Mouse (Mus musculus): Measurements from ENCODE around the gene Il12rb1. TPM values are rescaled to one million over a fixed set of nuclear protein-coding genes. Genes with fewer than 3 reads are reported as not detected.

Il12rb1 gene
- total RNA-seq, 2 experiments from 2014 or later: not detected

DNA sequence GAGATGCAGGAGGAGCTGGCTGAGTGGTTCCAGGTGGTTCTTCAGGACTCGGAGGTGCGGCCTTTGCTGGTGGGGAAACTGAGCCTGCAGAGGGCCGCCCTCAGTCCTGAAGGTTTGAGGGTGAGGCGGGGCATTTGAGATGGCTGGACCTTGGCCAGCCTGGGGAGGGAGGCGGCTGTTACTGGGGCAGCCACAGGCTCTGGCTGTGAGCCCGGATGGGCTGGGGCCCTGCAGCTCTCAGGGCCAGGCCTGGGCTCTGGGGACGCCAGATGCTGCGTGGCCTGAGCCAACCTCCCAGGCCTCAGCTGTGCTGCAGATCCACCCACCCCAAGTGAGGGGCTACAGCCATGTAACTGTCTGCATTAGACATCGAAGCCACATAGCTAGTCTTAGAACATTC lies 34.4 kb upstream of the Il12rb1 start:
- peak; percentile 94 for DNase-seq

DNA sequence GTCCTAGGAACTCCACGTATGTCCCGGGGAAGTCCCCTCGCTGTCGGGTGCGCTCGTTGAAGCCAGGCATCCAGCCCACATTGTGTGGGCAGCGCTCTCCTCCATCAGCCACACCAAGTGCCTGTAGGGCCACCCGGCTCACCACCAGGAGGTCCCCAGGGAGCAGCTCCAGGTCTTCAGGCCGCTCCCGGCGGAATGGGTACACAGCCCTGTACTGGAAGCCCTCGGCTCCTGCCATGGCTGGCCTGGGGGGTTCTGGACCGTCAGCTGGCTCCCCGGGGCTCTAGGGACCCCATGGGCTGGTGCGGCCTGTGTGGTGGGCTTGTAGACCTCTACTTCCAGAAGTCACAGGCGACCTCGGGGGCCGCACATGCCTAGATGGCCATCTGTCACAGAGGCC lies 33.5 kb upstream of the Il12rb1 start:
- peak; percentile 26 for DNase-seq

DNA sequence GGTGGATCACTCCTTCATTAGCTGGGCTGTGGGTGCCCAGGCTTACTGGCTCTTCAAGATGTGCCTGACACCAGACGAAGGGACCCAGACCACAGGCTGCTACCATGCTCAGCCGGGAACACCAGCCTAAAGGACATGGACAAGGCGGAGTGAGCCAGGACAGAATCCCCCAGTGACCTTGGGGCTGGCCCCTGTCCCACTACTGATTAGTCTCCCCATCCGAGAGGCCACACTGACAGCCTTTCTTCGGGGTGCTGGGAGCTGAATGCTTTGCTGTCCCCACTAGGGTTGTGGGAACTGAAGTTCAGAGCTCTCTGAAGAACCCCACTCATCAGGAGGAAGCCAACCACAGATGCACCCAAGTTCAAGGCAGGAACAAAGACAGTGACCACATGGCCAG lies 33.0 kb upstream of the Il12rb1 start:
- peak; percentile 48 for DNase-seq

DNA sequence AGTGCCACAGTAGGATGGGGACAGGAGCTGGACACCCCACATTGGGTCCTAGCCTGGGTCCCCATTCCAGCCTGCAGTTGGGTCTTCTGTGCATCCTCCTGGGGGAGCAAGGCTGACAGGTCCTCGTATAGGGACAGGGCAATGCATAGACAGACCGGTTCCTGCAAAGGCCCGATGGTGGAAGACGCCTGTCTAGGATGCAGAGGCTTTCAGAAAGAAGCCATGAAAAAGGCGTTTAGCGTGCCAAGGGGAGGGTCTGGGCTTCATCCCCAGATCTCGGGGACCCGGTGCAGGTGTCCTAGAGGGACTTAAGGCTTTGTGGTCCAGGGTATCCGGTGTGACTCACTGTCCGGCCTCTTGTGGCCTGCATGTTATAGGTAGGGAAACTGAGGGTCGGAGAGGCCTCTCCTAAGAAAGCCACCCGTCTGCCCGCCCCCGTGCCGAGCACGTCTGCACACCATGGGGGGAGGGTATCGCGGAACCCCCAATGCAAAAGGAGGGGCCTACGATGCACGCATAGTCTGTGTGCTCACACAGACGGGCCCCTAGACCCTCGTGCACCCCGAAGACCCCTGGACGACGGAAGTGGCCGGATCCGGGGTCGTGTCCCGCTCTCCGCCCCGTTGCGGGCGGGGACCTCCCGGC lies 32.3 kb upstream of the Il12rb1 start:
- peak; percentile 32 for DNase-seq

DNA sequence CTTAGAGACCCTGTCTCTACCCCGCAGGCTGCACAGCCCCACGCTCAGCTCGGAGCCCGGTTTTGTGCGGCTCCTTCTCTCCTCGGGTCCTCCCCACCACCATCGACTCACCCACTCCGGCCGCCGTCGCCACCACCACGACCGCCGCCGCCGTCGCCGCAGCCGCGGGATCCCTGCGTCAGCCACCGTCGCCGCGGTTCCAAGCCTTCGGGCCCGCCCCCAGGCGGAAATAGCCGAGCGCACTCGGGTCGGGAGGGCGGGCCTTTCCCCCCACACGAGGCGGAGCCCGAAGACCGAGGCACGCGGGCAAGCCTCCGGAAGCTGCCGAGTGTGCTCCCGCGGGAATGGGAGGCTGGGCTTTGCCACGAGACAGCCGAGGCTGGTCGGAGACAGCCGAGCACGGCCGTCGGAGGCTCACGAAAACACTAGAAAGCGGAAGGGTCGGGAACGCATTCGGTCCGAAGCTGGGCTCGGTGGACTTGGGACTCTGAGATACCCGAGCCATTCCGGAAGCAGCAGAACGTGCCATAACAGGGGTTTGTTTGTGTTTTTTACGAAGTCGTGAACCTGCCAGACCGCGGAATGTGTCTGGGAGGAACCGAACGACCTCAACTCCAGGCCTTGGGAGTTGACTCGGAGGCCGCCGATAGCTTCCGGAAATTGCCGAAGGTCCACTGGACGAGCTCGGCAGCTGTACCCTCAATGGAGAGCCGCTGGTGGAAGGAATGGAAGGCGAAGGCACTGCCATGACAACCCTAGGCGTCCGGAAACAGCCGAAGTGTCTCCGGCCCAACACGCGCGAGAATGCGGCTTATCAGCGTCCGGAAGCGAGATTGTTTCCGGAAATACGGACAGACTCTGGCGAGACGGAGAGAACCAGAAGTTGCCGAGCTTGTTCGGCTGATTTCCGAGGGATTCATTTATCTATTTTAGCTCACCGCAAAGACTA lies 31.5 kb upstream of the Il12rb1 start, which contains the start of gene Pik3r2:
Pik3r2 (minus strand) TSS at position 218 of the 949 bp plus-strand sequence.
- peak; percentile 96 for DNase-seq

DNA sequence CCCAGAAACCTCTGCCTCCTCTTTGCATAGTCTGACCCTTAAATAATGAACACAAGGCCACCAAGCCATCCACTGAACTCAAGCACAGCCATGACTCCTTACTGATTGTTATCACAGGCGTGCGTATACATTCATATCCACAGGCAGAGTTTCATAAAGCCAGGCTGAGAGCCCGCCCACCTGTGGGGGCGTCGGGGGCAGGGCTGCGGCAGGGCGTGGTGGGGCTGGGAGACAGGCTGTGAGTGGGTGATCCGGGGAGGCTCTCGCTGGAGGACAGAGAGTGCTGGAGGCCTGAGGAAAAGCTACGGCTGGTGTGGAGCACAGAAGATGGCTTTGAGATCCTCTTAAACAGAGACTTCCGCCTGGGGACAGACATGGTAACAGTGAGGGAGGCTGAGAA lies 28.2 kb upstream of the Il12rb1 start:
- no peak for DNase-seq

DNA sequence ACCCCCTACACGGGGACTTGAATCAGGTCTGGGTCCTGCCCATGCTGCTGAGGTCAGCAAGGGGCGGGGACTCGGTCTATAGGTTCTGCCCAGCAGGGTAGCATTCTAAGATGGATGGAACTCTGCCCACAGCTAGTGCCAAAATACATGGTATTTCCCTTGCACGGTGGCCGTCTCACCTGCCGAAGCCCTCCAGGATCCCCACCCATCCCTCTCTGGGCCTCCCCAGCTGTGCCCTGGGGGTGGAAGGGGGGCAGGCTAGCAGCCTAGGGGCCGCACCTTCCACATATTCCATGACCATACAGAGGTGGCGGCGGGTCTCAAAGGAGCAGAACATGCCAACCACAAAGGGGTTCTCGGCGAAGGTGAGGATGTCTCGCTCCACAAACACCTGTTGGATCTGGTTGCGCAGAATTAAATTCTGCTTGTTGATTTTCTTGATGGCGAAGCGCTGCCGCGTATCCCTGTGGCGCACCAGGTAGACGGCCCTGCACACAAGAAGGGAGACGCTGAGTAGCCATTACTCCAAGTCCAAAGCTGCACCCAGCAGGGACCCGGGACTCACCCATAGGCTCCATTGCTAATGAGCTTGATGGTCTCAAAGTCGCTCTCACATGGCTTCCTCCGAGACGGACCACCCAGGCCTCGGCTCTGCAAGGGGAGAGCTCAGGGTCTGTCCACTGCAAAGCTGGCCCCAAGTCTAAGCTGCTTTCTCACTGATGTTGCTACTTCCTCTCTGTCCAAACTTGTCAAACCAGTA lies 21.8 kb upstream of the Il12rb1 start:
- DNase-seq: no peak

DNA sequence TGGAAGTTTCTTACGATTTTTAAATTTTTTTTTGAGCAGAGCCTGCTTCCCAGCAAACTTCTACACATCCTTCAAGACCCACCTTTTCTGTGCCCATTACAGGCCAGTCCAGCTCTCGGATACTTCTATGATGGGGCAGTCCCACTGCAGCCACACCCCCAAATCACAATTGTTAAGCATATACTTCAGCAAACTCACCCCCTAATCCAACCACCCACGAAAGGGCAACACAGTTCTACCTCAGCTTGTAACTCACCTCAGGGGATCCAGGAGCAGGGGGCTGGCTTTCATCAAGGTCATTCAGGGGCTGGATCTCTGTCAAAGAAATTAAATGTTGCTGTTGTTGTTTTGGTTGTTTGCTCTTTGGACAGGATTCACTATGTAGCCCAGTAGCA lies 21.2 kb upstream of the Il12rb1 start:
- no peak for DNase-seq

DNA sequence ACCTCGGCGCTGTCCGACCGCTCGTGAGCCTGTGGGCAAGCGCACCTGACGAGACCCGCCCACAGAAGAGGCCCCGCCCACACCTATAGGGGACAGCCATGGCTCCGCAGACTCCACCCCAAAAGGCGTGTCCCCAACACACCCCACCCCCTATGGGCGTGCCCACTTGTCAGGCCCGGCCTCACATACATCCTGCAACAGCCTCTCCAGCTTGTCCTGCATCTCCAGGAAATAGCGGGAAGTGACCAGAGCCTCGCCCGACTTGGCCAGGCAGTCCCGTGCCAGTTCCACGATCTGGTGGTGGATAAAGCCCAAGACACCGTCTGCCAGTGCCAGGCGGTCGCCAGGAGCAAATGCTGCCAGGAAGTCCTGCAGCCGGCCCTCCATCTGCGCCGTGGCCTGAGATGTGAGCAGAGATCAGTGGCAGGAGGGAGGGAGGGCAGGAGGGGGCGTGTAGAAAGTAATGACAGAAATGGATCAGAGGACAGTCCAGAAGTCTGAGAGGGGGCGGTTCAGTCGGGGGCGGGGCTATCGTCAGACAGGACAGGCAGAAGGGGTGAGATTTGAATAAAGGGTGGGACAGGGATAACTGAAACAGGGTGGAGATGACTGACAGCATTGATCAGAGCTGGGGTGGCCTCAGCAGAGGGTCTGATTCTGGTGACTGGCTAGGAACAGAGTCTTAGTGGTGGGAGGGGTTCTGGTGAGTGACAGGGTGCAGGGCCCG lies 20.1 kb upstream of the Il12rb1 start:
- no peak for DNase-seq

DNA sequence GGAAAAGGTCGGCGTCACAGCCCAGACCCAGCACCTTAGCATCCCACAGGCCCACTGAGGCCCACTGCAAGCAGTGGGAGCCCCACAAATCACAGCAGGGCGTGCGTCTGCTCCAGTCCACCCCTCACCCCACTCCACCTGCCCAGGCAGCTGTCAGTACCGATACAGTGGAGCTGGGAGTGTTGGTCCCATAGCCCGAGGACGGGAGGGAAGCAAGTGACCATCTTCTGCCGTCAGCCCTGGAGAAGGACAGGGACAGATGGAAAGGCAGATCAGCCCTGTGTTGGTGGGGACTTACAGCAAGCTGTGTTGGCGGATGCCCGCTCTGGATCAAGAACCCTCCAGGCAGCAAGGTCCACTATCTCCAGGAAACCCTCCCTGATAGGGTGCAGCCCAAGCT lies 19.2 kb upstream of the Il12rb1 start:
- DNase-seq: no peak

DNA sequence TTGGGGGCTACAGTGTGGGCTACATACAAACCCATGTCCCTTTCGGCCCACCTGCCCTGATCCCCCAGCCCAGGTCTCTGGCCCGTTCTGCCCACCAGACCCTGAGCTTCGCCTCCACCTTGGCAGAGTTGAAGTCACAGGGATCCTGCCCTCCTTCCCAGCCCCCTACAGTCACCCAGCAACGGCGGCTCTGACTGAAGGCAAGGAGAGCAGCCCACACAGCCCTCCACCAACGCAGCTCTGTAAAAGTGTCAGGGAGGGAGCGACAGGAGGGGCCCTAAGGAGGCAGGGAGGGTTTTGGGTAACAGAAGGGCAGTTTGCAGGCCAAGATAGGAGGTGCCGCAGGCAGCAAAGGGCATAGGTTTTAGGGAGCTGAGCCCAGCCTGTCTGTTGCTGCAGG lies 17.4 kb upstream of the Il12rb1 start:
- DNase-seq: no peak

DNA sequence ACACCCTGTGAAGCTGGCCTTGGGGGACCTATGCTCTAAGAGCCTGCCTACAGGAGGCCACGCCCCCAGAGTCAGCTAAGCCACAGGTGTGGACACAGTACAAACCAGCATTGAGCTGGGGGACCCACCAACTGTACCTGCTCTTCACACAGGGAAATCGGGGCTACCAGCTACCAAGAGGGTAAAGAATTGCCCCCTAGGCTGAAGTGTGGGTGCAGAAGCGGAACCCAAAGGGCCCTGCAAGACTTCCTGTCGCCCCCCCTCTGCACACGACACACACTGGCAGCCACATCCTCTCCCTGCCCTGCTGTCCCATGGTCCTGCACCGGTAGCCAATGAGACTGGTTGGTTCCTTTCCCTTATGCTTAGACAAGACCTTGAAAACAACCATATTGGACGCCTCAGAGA lies 17.0 kb upstream of the Il12rb1 start:
- DNase-seq: no peak

DNA sequence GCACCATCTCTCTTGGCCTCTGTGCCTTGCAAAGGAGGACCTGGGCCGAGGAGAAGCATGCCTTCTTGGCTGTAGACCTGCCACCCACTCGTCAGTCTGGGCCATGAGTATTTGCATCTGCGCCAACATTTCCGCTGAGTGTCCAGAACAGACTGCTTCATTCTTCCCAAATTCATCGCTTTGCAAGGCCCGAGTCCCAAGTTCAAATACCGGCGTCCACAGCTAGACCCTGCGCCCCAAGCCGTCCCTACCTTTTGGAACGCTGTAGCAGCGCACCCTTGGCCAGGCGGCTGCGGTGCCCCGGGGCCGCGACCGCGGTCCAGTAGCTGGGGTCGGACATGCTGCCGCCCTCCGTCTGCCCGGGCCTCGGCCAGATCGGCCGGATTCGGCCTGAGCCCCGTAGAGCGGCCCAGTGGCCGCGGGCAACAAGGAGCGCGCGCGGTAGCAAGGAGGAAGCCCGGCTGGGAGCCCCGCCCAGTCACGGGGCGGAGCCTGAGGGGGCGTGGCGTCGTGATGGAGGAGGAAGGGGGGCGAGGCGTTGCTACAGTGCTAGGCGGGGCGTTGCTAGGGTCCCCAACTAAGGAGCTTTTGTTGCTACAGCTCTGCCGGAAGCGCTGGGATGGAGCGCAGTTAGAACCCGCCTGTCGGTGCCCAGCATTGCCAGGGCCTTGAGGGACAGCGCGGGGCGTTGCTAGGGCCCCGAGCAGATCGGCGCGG lies 16.1 kb upstream of the Il12rb1 start:
- peak; percentile 95 for DNase-seq

DNA sequence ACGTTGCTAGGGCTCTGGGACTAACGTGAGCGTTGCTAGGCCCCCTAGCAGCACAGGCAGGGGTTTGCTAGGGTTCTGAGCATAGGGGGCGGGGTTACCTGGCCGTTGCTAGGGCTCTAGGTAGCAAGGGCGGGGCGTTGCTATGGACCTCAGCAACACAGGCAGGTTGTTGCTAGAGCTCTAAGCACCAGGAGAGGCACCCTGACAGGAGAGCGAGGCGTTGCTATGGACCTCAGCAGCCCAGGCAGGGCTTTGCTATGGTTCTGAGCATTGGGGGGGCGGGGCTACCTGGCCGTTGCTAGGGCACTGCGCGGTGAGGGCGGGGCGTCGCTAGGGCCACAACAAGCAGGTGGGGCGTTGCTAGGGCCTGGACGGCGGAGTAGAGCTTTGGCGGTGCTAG lies 15.5 kb upstream of the Il12rb1 start:
- no peak for DNase-seq

DNA sequence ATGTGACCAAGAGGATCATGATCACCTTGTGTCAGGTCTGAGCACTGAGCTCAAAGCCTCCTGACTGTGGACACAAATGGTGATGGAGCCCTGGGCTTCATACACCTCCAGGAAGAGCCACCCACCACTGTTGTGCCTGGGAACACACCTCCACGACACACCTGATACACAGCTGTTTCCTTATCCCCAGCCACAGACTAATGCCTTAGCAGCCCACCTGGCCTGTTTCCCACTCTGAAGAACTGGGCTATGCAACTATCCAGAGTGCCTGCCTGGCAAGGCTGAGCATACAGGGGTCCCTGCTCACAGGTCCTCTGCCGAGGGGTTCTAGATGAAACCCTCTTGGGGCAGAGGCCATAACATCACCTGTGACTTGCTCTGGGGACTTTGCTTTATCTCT lies 14.0 kb upstream of the Il12rb1 start:
- DNase-seq: no peak

DNA sequence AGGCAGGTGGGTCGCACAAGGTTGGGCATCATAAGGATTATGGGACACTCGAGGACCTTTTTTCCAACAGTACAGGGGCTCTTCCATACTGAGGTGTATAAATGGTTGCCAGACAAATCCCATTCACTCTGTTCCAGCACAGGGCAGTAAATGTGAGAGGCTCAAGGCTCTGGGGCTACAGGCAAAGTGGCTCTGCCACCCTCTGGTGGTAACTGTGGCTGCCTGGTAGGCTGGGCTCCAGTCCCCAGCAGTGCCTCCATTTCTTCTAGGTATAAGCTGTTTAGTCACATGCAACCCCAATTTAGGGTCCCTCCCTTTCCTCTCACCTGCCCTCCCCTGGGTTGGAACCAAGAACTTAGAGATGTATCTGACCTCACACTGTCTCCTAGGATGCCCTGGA lies 12.9 kb upstream of the Il12rb1 start:
- DNase-seq: no peak

DNA sequence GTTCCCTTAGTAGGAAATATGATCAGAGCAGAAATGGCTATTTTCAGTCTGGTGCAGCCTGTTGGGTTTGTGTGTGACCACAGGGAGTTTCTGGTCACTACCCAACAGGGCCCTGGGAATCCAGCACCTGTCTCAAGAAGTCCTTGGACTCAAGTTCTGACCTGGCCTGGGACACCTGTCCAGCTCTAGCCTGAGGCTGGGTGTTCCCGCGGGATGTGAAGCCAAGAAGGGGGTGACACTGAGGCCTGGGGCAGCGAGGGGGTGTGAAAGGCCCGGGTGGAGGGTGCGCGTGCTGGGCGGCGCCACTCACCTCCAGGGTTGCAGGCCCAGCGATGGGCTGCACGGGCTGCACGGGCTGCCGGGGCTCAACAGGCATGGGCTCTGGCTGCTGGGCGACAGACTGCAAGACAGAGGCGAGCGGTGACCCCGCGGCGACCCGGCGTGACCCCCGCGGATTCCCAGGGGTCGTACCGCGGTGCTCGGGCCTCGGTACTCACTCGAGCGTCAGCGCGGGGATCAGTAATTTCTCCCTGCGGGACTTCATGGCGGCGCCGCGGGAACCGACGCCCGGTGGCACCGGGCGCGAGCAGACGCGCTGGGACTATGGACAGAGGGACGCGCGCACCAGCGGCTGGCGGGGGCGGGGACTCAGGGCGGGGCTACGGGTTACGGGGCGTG lies 11.7 kb upstream of the Il12rb1 start:
- peak; percentile 91 for DNase-seq

DNA sequence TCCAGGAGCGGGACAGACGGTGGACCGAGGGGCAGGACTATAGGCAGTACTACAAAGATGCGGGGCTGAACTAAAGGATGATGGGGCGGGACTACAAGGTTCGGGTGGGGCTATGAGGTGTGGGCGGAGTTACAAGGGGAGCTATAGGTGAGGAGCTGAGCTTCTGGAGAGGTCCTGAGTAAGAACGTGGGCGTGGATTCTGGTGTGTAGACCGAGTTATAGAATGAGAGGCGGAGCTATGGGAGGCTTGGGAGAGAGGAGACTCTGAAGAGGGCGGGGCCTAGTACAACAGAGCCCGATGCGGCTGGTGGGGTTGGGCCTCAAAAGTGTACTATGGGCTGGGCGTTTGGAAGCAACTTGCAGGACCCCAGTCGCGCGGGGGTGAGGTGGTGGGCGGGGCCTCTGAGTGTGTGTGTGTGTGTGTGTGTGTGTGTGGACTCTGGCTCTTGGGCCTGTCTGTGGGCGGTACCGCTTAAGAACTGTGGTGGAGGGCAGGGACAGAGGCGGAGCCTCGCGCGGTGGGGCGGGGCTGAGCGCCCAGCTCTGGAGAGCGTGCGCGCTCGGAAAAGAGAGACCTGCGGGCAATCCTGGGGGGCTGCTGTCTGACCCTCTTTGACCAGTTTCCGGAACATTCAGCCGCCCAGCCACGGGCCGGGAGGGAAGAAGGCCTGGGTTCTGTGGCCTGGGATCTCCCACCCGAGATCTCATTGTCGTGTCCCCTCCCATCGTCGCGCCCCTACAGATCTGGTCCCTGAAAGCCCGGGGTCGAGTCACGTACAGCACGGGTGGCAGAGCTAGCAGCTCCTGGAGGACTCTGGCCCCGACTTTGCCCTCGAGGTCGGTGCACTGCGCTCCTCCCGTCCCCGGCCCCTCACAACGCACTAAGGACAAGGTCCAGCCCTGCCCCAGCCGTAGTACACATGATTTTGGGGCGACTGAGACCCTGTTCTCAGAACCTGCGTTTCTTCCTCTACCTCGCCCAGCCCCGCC lies 10.9 kb upstream of the Il12rb1 start:
- peak; percentile 87 for DNase-seq

DNA sequence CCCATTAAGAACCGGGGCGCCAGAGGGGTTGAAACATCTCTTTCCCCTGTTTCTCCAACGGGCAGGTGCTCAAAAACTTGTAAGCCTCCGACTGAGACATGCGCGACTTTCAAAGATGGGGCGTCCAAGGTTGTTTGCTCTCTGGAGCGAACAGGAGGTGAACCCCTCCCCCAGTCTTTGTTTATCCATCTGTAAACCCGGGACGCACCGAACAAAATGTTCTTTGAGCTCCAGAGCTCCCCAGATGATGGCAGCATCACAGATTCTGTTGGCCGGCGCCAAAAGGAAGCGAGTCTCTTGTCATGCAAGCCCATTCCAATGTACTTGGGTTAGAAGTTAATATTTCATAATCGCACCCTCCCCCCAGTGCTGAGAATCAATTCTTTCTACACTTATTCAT lies 10.0 kb upstream of the Il12rb1 start:
- peak; percentile 71 for DNase-seq

DNA sequence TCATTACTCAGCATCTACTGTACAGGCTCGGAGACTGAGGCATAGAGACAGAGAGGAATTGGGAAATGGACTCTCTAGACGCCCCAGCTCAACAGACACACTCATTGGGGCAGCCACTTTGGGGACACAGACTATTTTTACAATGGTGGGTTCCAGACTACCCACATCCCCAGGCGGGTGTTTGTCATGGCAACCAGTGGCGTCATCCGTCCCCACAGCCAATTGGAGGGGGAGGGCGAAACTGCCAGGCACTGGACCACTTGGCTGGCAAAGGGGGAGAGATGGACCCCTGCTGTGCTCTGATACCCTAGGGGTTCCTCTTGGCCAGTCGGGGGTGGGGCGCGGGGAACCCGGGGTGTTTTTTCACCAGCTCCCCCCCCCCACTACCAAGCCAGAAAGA lies 7.6 kb upstream of the Il12rb1 start:
- DNase-seq: no peak
